Mouse (Mus musculus) hindbrain, embryonic 14.5 days (tissue): ENCODE data around the gene Ssr2. TPM values are rescaled to one million over a fixed set of nuclear protein-coding genes. Genes with fewer than 3 reads are reported as not detected.

Experiments
- ATAC-seq: fragments of 200-750 bp; cut with Nextera tagmentation; 2 replicates; pipeline ENCODE4 v1.8.0; 2017; ENCODE audit warnings: moderate number of reproducible peaks, mild to moderate bottlenecking, moderate TSS enrichment, moderate library complexity; ENCODE audit not compliant: low FRiP score
- DNase-seq: peaks from one replicate; pipeline ENCODE4 v3.0.0-alpha.2; 2015; ENCODE audit warnings: low spot score
- H3K27ac ChIP-seq: fragments of 300-500 bp; sonication (generic); 2 replicates; pipeline ENCODE4 v1.5.1; 2014; ENCODE audit warnings: mild to moderate bottlenecking, moderate library complexity
- H3K27me3 ChIP-seq: fragments of 300-500 bp; sonication (generic); 2 replicates; pipeline ENCODE4 v1.6.1; 2014; ENCODE audit warnings: mild to moderate bottlenecking, low read length, mixed read lengths; ENCODE audit not compliant: control insufficient read depth, insufficient read depth
- H3K36me3 ChIP-seq: fragments of 300-500 bp; sonication (generic); replicated peaks from 2 replicates; pipeline ENCODE4 v1.6.1; 2014; ENCODE audit not compliant: control insufficient read depth, insufficient read depth
- H3K4me1 ChIP-seq: fragments of 300-500 bp; sonication (generic); replicated peaks from 2 replicates; pipeline ENCODE4 v1.6.1; 2014; ENCODE audit warnings: antibody characterized with exemption, low read length, mixed read lengths; ENCODE audit not compliant: control insufficient read depth, insufficient read depth
- H3K4me2 ChIP-seq: fragments of 300-500 bp; sonication (generic); replicated peaks from 2 replicates; pipeline ENCODE4 v1.6.1; 2014; ENCODE audit warnings: mild to moderate bottlenecking, moderate library complexity
- H3K4me3 ChIP-seq: fragments of 300-500 bp; sonication (generic); replicated peaks from 2 replicates; pipeline ENCODE4 v1.5.1; 2014; ENCODE audit warnings: mild to moderate bottlenecking, low read length
- H3K9ac ChIP-seq: fragments of 300-500 bp; sonication (generic); 2 replicates; pipeline ENCODE4 v1.6.1; 2014
- H3K9me3 ChIP-seq: fragments of 300-500 bp; sonication (generic); 2 replicates; pipeline ENCODE4 v1.6.1; 2016; ENCODE audit warnings: low read length; ENCODE audit not compliant: control insufficient read depth
- WGBS: fragments of 180-500 bp; shearing (Covaris S2); extraction: QIAGEN DNeasy Blood & Tissue Kit; methylation state at CpG from one replicate; pipeline ENCODE4 v1.1.7; 2014; 5-methylcytosine and 5-hydroxymethylcytosine counted together
- polyA plus RNA-seq: library from polyadenylated mRNA; unstranded; fragments of >200 nt; fragmentation: Nextera tagmentation; extraction: Ambion mirVana; gene quantifications from 2 replicates; pipeline ENCODE4 v1.2.1, GENCODE M21; 2014

Ssr2 gene
- polyA plus RNA-seq, 1 experiment from 2014 or later, result 129 TPM

DNA sequence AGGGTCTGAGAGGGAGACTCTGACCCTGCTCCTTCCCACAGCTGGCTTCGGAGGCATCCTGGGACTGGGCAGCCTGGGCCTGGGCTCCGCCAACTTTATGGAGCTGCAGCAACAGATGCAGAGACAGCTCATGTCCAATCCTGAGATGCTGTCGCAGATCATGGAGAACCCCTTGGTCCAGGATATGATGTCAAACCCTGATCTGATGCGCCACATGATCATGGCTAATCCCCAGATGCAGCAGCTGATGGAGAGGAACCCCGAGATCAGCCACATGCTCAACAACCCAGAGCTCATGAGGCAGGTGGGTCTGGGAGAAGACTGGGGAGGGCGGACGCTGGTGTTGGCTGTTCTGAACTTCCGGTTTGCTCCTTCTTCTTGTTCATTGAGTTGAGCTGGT, 19.1 kb upstream of the Ssr2 start:
- Histone ChIP-seq H3K36me3 (peaks cover 63% of the 10 kb centered on the region), H3K4me2 (no peak overlapping the region), H3K27ac (no peak overlapping the region), H3K4me1 (peaks cover 17% of the 10 kb centered on the region), H3K9me3 (no peaks in the 10 kb centered on the region), H3K27me3 (no peaks in the 10 kb centered on the region), H3K4me3 (no peak overlapping the region), H3K9ac (no peak overlapping the region)
- DNase-seq (no peak), ATAC-seq (no peak)
- WGBS, result 95% methylated on average over 8 of the region's 8 CpGs

DNA sequence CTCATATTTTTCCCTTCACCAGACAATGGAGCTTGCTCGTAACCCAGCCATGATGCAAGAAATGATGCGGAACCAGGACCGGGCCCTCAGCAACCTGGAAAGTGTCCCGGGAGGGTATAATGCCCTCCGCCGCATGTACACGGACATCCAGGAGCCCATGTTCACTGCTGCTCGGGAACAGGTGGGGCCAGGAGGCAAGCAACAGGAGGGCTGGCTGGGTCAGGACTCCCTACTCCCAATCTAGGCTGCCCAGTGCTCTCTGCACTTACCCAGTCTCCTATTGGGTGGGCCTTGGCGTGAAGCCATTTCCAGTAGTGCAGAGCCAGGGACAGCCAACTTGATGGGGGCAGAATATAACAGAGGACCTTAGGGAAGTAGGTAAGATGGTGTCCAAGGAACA, 16.1 kb upstream of the Ssr2 start:
- no peak overlapping the region for H3K27ac ChIP-seq
- H3K4me2 ChIP-seq, result no peak overlapping the region
- 92% methylated on average over 9 of the region's 9 CpGs for WGBS
- DNase-seq (no peak), ATAC-seq (no peak)
- no peaks in the 10 kb centered on the region for H3K27me3 ChIP-seq
- H3K4me1 ChIP-seq, result peaks cover 9% of the 10 kb centered on the region
- H3K9ac ChIP-seq, result no peak overlapping the region
- H3K4me3 ChIP-seq, result no peak overlapping the region
- no peaks in the 10 kb centered on the region for H3K9me3 ChIP-seq
- peaks cover 93% of the 10 kb centered on the region for H3K36me3 ChIP-seq

DNA sequence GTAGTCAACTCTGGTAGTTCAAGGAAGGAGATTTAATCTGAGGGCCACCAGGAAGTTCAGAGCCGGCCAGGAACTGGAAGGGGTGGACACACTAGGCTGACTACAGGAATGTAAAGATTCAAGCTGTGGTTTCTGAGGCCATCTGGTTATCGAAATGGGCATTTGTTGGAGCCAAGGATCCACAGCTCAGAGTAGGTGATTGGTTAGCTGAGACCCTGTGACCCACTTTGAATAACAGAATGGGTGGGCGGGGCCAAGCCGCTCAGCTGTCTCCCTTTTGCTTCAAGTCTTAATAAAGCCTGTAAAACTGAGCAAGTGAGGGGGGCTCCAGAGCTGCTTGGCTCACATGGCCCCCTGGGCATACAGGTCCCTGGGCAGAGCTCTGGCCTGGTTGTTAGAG, 13.7 kb upstream of the Ssr2 start:
- H3K27ac ChIP-seq, result no peak overlapping the region
- H3K4me3 ChIP-seq, result no peak overlapping the region
- H3K27me3 ChIP-seq, result no peaks in the 10 kb centered on the region
- ATAC-seq, result no peak
- DNase-seq, result no peak
- no peaks in the 10 kb centered on the region for H3K4me1 ChIP-seq
- WGBS, result 55% methylated on average over 4 of the region's 4 CpGs
- peaks cover 98% of the 10 kb centered on the region for H3K36me3 ChIP-seq
- no peak overlapping the region for H3K9ac ChIP-seq
- H3K9me3 ChIP-seq, result no peaks in the 10 kb centered on the region
- no peak overlapping the region for H3K4me2 ChIP-seq

DNA sequence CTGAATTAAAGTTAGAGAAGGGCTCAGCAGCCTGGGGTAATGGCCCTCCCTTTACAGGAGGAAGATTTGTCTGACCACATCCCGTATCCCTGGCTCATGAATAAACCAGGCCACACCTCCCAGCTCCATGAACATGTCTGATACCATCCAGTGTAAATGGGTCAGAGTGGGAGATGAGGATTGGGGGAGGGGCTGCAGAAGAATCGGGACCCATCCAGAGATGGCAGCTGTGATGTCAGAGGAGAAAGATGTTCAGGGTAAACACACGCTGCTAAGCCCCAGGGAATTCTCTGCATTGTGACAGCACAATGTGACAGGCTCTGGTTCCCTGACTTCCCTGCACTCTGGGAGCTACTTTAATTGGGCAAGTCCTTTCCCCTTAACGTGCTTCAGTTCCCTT, 12.2 kb upstream of the Ssr2 start:
- Histone ChIP-seq H3K9ac (no peak overlapping the region), H3K4me1 (no peaks in the 10 kb centered on the region), H3K36me3 (peaks cover 98% of the 10 kb centered on the region), H3K4me3 (no peak overlapping the region), H3K4me2 (no peak overlapping the region), H3K27me3 (no peaks in the 10 kb centered on the region), H3K9me3 (no peaks in the 10 kb centered on the region), H3K27ac (no peak overlapping the region)
- 45% methylated on average over 4 of the region's 4 CpGs for WGBS
- ATAC-seq (peak; percentile 35; the same call in 1 of the 2 replicates), DNase-seq (no peak)

DNA sequence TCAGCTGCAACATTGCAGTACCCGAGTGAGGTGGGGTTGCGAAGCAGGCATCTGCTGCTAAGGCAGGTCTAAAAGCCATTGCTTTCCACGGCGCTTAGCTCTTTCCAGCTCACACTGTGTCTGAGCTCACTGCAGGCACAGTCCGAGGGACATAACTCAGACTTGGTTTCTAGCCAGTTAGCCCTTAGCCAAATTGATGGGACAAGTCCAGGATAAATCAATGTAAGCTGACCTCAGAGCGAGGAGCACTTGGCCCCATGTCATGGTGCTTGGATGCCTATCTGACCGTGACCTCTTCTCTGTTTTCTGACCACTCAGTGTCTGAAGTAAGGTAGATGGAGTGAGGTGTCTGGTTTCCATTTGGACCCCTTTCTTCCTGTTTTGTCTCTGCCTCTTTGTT, 11.7 kb upstream of the Ssr2 start:
- WGBS, result 89% methylated on average over 7 of the region's 7 CpGs
- H3K4me2 ChIP-seq, result no peak overlapping the region
- H3K36me3 ChIP-seq, result peaks cover 98% of the 10 kb centered on the region
- no peaks in the 10 kb centered on the region for H3K9me3 ChIP-seq
- H3K9ac ChIP-seq, result no peak overlapping the region
- ATAC-seq (no peak), DNase-seq (no peak)
- H3K27ac ChIP-seq, result no peak overlapping the region
- H3K4me3 ChIP-seq, result no peak overlapping the region
- no peaks in the 10 kb centered on the region for H3K27me3 ChIP-seq
- no peaks in the 10 kb centered on the region for H3K4me1 ChIP-seq

DNA sequence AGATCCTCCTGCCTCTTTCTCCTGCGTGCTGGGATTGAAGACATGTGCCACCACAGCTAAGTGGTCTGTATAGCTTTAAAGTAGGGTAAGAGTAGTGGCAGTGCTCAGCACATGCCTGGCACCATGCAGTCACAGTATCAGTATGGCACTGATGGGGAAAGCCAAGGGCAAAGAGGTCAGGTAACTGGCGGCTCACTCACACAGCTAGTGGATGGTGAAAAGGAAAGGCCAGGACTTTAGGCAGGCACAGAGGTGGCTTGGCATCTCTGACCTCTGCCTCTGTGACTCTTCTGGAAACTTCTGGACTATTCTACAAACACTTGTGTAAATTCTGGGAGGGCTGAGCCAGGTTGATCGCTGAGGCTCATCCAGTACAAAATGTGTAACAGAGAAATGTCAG, 9.6 kb upstream of the Ssr2 start:
- DNase-seq (no peak), ATAC-seq (no peak)
- Histone ChIP-seq H3K4me3 (no peak overlapping the region), H3K4me2 (no peak overlapping the region), H3K27me3 (no peaks in the 10 kb centered on the region), H3K36me3 (peaks cover 97% of the 10 kb centered on the region), H3K9ac (no peak overlapping the region), H3K4me1 (no peaks in the 10 kb centered on the region), H3K9me3 (no peaks in the 10 kb centered on the region), H3K27ac (no peak overlapping the region)
- WGBS, result 90% methylated on average over 3 of the region's 3 CpGs

DNA sequence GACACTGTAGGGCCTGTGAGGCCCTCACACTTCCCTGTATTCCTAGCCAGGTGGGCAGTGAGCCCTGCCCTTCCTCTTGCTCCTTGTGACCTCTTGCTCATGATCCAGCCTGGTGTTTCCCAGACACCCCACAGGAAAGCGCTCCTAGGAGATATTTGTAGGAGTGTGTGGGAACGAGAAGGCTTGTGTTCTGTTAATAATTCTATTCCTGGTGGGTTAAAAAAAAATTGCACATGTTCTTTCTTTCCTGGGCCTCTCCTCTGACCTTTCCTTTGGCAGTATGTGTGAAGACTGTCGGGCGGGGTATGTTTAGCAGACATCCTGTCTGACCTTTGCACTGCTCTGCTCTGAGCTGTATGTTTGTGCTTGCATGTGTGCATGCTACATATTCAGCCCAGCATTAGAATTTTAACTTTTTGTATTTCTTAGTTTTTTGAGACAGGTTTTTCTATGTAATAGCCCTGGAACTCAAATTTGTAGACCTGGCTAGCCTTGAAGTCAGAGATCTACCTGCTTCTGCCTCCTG, 9.1 kb upstream of the Ssr2 start:
- H3K36me3 ChIP-seq, result peaks cover 92% of the 10 kb centered on the region
- ATAC-seq (no peak), DNase-seq (no peak)
- H3K9ac ChIP-seq, result no peak overlapping the region
- H3K9me3 ChIP-seq, result no peaks in the 10 kb centered on the region
- H3K4me3 ChIP-seq, result no peak overlapping the region
- H3K4me2 ChIP-seq, result no peak overlapping the region
- H3K4me1 ChIP-seq, result no peaks in the 10 kb centered on the region
- H3K27me3 ChIP-seq, result no peaks in the 10 kb centered on the region
- WGBS, result 90% methylated on average over 4 of the region's 4 CpGs
- H3K27ac ChIP-seq, result no peak overlapping the region

DNA sequence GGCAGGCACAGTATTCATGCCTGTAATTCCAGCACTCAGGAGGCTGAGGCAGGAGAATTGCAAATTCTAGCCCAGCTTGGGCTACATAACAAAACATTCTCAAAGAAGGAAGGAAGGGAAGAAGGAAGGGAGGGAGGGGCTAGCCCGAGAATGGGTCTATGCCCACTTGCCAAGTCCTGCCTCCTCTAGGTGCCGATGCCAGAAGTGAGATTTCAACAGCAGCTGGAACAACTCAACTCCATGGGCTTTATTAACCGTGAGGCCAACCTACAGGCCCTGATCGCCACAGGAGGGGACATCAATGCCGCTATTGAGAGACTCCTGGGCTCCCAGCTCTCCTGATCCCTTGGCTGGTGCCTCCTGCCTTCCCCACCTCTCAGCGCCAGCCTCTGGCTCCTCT, 7.8 kb upstream of the Ssr2 start:
- ATAC-seq (no peak), DNase-seq (no peak)
- no peaks in the 10 kb centered on the region for H3K9me3 ChIP-seq
- no peak overlapping the region for H3K9ac ChIP-seq
- peaks cover 80% of the 10 kb centered on the region for H3K36me3 ChIP-seq
- no peak overlapping the region for H3K4me3 ChIP-seq
- no peak overlapping the region for H3K27ac ChIP-seq
- H3K4me1 ChIP-seq, result no peaks in the 10 kb centered on the region
- H3K4me2 ChIP-seq, result no peak overlapping the region
- WGBS, result 95% methylated on average over 6 of the region's 6 CpGs
- no peaks in the 10 kb centered on the region for H3K27me3 ChIP-seq

DNA sequence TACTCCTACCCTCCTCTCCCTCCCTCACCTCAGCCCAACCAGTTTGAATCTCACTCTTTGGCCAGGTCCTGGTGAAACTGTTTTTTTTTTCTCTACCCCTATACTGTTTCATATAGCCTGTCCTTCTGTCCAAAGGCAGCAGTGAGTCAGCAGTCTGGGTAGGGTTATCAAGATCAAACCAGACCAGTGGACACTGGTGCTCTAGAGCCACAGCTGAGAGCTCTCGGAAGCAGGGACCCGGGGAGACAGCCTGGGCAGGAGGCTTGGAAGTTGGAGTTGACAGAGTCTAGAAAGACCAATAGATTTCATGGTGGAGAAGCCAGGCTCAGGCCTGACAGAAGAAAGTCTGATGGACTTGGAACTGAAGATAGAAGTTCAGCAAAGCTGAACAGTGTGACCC, 7.1 kb upstream of the Ssr2 start:
- H3K4me3 ChIP-seq, result no peak overlapping the region
- DNase-seq, result no peak
- H3K27me3 ChIP-seq, result no peaks in the 10 kb centered on the region
- no peak overlapping the region for H3K27ac ChIP-seq
- WGBS, result 98% methylated on average over 2 of the region's 2 CpGs
- no peaks in the 10 kb centered on the region for H3K9me3 ChIP-seq
- no peak overlapping the region for H3K9ac ChIP-seq
- H3K4me2 ChIP-seq, result no peak overlapping the region
- ATAC-seq, result no peak
- H3K36me3 ChIP-seq, result peaks cover 72% of the 10 kb centered on the region
- no peaks in the 10 kb centered on the region for H3K4me1 ChIP-seq

DNA sequence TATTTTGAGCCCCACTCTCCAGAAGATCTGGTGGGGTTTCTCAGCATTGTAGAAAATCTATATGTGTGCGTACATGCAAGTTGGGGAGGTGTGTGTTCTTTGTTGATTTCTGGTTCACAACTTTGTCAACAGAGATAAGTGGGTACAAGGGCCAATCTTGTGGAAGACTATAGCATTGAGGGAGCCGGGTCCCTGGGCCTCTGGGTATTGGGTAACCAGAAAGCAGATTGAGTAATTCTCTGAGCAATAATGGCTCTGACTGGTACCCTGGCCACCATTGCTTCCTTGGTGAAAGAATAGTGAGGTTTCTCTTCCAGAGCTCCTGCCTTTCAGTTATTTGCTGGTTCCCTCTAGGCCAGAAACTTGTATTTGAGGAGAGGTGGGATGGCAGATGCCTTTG, 6.6 kb upstream of the Ssr2 start:
- Histone ChIP-seq H3K4me3 (no peak overlapping the region), H3K9ac (no peak overlapping the region), H3K9me3 (no peaks in the 10 kb centered on the region), H3K36me3 (peaks cover 68% of the 10 kb centered on the region), H3K4me2 (no peak overlapping the region), H3K27me3 (no peaks in the 10 kb centered on the region), H3K27ac (no peak overlapping the region), H3K4me1 (no peaks in the 10 kb centered on the region)
- ATAC-seq (no peak), DNase-seq (no peak)
- WGBS, result 95% methylated on average over 2 of the region's 2 CpGs
